Mouse (Mus musculus) ovary, adult 2 months (tissue): ENCODE data around the gene Dynlt1a. TPM values are rescaled to one million over a fixed set of nuclear protein-coding genes. Genes with fewer than 3 reads are reported as not detected.

Experiments
- polyA plus RNA-seq: library from polyadenylated mRNA; depleted of rRNA; stranded (reverse); fragments of >200 nt; gene quantifications from 2 replicates; pipeline ENCODE4 v1.2.3, GENCODE M21; 2012; rRNA removed

The Dynlt1a gene
- 3.9 and 4.0 TPM in 2 replicates for polyA plus RNA-seq

GRCm38 (mm10) chr17:6317339-6317985 lies at the start of gene Dynlt1a:
Gene Dynlt1a, minus strand, starts transcription at chr17:6317500.

GRCm38 (mm10) chr17:6256400-6257069 lies 60.8 kb downstream of the Dynlt1a start, which contains the start of gene Tmem181a:
Gene Tmem181a, plus strand, starts transcription at chr17:6256860.

Other genes starting within 250 kb of the Dynlt1a start
- 3.3 and 4.8 TPM in 2 replicates for gene Serac1, start 237.8 kb downstream of the Dynlt1a start, polyA plus RNA-seq
- gene Gtf2h5, start 237.7 kb downstream of the Dynlt1a start, polyA plus RNA-seq: 8.6 and 9.3 TPM in 2 replicates
- gene Tulp4, start 211.1 kb downstream of the Dynlt1a start, polyA plus RNA-seq: 74.2 and 87.4 TPM in 2 replicates
- 17.2 and 19.2 TPM in 2 replicates for gene Tmem181a, start 60.6 kb downstream of the Dynlt1a start, polyA plus RNA-seq
- 175 and 290 TPM in 2 replicates for gene Dynlt1b, start 112.6 kb upstream of the Dynlt1a start, polyA plus RNA-seq